ENCODE assay signal across 18 mouse cellular contexts in the genomic region with DNA sequence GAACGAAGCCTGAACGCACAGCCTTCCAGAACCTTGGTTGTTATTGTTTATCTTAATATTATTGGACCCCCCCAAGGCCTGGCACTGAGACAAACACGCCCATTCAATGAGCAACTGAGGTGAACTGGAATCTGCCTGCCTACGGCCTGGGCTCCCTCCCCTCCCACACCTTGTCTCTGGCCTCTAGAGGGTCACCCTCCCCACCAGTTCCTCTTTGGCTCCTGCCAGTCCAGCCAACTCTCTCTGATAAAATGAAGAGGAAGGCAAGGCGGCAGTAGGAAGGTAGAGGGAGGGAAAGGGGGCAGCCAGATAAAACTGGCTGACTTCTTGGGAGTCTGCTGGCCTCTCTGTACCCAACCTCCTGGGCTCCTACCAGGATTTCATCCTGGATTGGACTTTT. TPM values are rescaled to one million over a fixed set of nuclear protein-coding genes. Genes with fewer than 3 reads are reported as not detected.
DNase-seq lines count a peak whose midpoint lies in the region; ATAC-seq and TF ChIP-seq lines count a peak whose summit lies in the region.
"Had no signal": no experiment of that assay in that cellular context is flagged by ENCODE, and none has a peak within 500 bp of the region (broad histone marks: within the 10 kb centered on the region; RNA-seq: fewer than 3 reads in every experiment).

No protein-coding gene starts in this region.

- H3K4me1 ChIP-seq in heart, adult 2 months (ENCODE audit: control insufficient read depth, insufficient read depth, low read length) = peaks cover 33% of the 10 kb centered on the region
- peaks cover 16% of the 10 kb centered on the region; the same call in 1 of the 2 replicates for H3K4me1 ChIP-seq in kidney, adult 2 months (ENCODE audit: control insufficient read depth, insufficient read depth, low read length)
- H3K4me1 ChIP-seq in kidney, embryonic 15.5 days = peaks cover 40% of the 10 kb centered on the region
- peaks cover 36% of the 10 kb centered on the region for H3K4me1 ChIP-seq in stomach, embryonic 15.5 days
- peaks cover 2% of the 10 kb centered on the region; the same call in 1 of the 2 replicates for H3K4me1 ChIP-seq in stomach, postnatal 0 days (replicated peaks; ENCODE audit: control insufficient read depth, insufficient read depth)

- no peak for ATAC-seq in kidney, embryonic 15.5 days (replicated peaks; ENCODE audit: low FRiP score)
- ATAC-seq in stomach, embryonic 15.5 days (ENCODE audit: insufficient read depth, low FRiP score, low read depth) = no peak
- ATAC-seq in stomach, postnatal 0 days (ENCODE audit: low FRiP score, low TSS enrichment) = no peak
- ATAC-seq: inflammation-experienced regulatory T-cells, adult 6 months; liver, embryonic 12.5 days had no signal

- no peak overlapping the region for H3K9ac ChIP-seq in heart, adult 2 months (ENCODE audit: low read depth, low read length)
- no peak overlapping the region for H3K9ac ChIP-seq in kidney, embryonic 15.5 days
- H3K9ac ChIP-seq in stomach, embryonic 15.5 days = no peak overlapping the region
- no peak overlapping the region for H3K9ac ChIP-seq in stomach, postnatal 0 days (ENCODE audit: low read length)
- H3K9ac ChIP-seq: forebrain, embryonic 12.5 days; hindbrain, embryonic 13.5 days; limb, embryonic 12.5 days; liver, embryonic 12.5 days; lung, embryonic 15.5 days had no signal

- no peak overlapping the region for H3K4me3 ChIP-seq in heart, adult 2 months
- no peak overlapping the region for H3K4me3 ChIP-seq in kidney, adult 2 months (ENCODE audit: insufficient read depth, low read depth, low read length)
- no peak overlapping the region for H3K4me3 ChIP-seq in kidney, embryonic 15.5 days (replicated peaks)
- no peak overlapping the region for H3K4me3 ChIP-seq in stomach, embryonic 15.5 days (replicated peaks)
- H3K4me3 ChIP-seq in stomach, postnatal 0 days (ENCODE audit: low read depth, low read length) = no peak overlapping the region
- H3K4me3 ChIP-seq: forebrain, embryonic 12.5 days; hindbrain, embryonic 13.5 days; limb, embryonic 12.5 days; liver, embryonic 12.5 days; lung, embryonic 15.5 days; midbrain, embryonic 10.5 days had no signal

- H3K9me3 ChIP-seq in kidney, embryonic 15.5 days (replicated peaks) = no peaks in the 10 kb centered on the region
- no peaks in the 10 kb centered on the region for H3K9me3 ChIP-seq in stomach, embryonic 15.5 days
- H3K9me3 ChIP-seq in stomach, postnatal 0 days (ENCODE audit: control insufficient read depth, low read length) = no peaks in the 10 kb centered on the region
- H3K9me3 ChIP-seq: forebrain, embryonic 12.5 days; hindbrain, embryonic 13.5 days; limb, embryonic 12.5 days; liver, embryonic 12.5 days; lung, embryonic 15.5 days; midbrain, embryonic 10.5 days had no signal

- intact Hi-C loops in heart, adult 2 months (cut with DNase I) = no loop called here
- intact Hi-C loops in heart, postnatal 14 days (cut with DNase I) = loop anchor here (2.0 kb wide), 1 partner anchor 44 kb away; no protein-coding TSS in a partner anchor

- TF ChIP-seq POLR2A in heart, adult 2 months (IDR thresholded peaks at IDR 0.05; ENCODE audit: insufficient read depth, low read depth, low read length) = no peak
- no peak for TF ChIP-seq POLR2A in kidney, adult 2 months (IDR thresholded peaks at IDR 0.05; ENCODE audit: low read depth, low read length)

- no peaks in the 10 kb centered on the region for H3K79me2 ChIP-seq in heart, adult 2 months (replicated peaks; ENCODE audit: control insufficient read depth, insufficient read depth, low read length)

- no peak overlapping the region for H3K4me2 ChIP-seq in kidney, embryonic 15.5 days
- no peak overlapping the region for H3K4me2 ChIP-seq in stomach, embryonic 15.5 days
- H3K4me2 ChIP-seq in stomach, postnatal 0 days (replicated peaks; ENCODE audit: low read depth) = no peak overlapping the region
- H3K4me2 ChIP-seq: forebrain, embryonic 12.5 days; hindbrain, embryonic 13.5 days; limb, embryonic 12.5 days; liver, embryonic 12.5 days; lung, embryonic 15.5 days had no signal

- 58% methylated on average over 5 of the region's 5 CpGs for WGBS in heart, adult 2 months
- WGBS in kidney, adult 2 months = 58% methylated on average over 5 of the region's 5 CpGs
- WGBS in kidney, embryonic 15.5 days = 69% methylated on average over 5 of the region's 5 CpGs
- 72% methylated on average over 5 of the region's 5 CpGs for WGBS in stomach, embryonic 15.5 days
- WGBS in stomach, postnatal 0 days = 83% methylated on average over 5 of the region's 5 CpGs

- no peak for DNase-seq in heart, adult 2 months
- no peak for DNase-seq in heart, postnatal 14 days
- DNase-seq in kidney, adult 2 months = peak; percentile 34
- no peak for DNase-seq in stomach, postnatal 0 days (ENCODE audit: low spot score)
- no peak for DNase-seq in thymus, postnatal 10 days (ENCODE audit: low spot score in 2 of 2)
- DNase-seq in yolk sac, embryonic 10.5 days (ENCODE audit: low spot score) = no peak
- DNase-seq: adrenal gland, postnatal 25 days; B cell, adult 2 months; thymus, postnatal 14 days had no signal

- no peaks in the 10 kb centered on the region for H3K27me3 ChIP-seq in heart, adult 2 months (ENCODE audit: control insufficient read depth, insufficient read depth, low read length)
- H3K27me3 ChIP-seq in kidney, adult 2 months (replicated peaks; ENCODE audit: control insufficient read depth, insufficient read depth, low read length) = no peaks in the 10 kb centered on the region
- H3K27me3 ChIP-seq in kidney, embryonic 15.5 days = no peaks in the 10 kb centered on the region
- H3K27me3 ChIP-seq in stomach, embryonic 15.5 days (replicated peaks) = no peaks in the 10 kb centered on the region
- H3K27me3 ChIP-seq in stomach, postnatal 0 days (ENCODE audit: control insufficient read depth, insufficient read depth, low read length) = no peaks in the 10 kb centered on the region
- H3K27me3 ChIP-seq: forebrain, embryonic 12.5 days; hindbrain, embryonic 13.5 days; limb, embryonic 12.5 days; liver, embryonic 12.5 days; lung, embryonic 15.5 days had no signal

- peak overlapping the region; percentile 77 for H3K27ac ChIP-seq in heart, adult 2 months
- no peak overlapping the region for H3K27ac ChIP-seq in kidney, adult 2 months (ENCODE audit: insufficient read depth, low read depth, low read length)
- H3K27ac ChIP-seq in kidney, embryonic 15.5 days = no peak overlapping the region
- H3K27ac ChIP-seq in stomach, embryonic 15.5 days = peak overlapping the region; percentile 50
- H3K27ac ChIP-seq in stomach, postnatal 0 days (replicated peaks) = no peak overlapping the region
- H3K27ac ChIP-seq: forebrain, embryonic 12.5 days; limb, embryonic 12.5 days; liver, embryonic 12.5 days; lung, embryonic 15.5 days; midbrain, embryonic 10.5 days had no signal

- peaks cover 15% of the 10 kb centered on the region for H3K36me3 ChIP-seq in heart, adult 2 months (ENCODE audit: control insufficient read depth, insufficient read depth, low read length)
- H3K36me3 ChIP-seq in kidney, adult 2 months (ENCODE audit: control insufficient read depth, insufficient read depth, low read length) = no peaks in the 10 kb centered on the region
- peaks cover 14% of the 10 kb centered on the region for H3K36me3 ChIP-seq in kidney, embryonic 15.5 days
- H3K36me3 ChIP-seq in stomach, embryonic 15.5 days = no peaks in the 10 kb centered on the region
- H3K36me3 ChIP-seq in stomach, postnatal 0 days (ENCODE audit: control insufficient read depth, insufficient read depth, low read length) = no peaks in the 10 kb centered on the region
- H3K36me3 ChIP-seq: liver, embryonic 12.5 days; lung, embryonic 15.5 days had no signal

- no peak for TF ChIP-seq EP300 in heart, adult 2 months (IDR thresholded peaks at IDR 0.05; ENCODE audit: insufficient read depth, low read depth, low read length)
- no peak for TF ChIP-seq EP300 in stomach, postnatal 0 days (optimal IDR thresholded peaks at IDR 0.05)

- no peak for TF ChIP-seq CTCF in heart, adult 2 months (IDR thresholded peaks at IDR 0.05)
- no peak for TF ChIP-seq CTCF in kidney, adult 2 months (conservative IDR thresholded peaks at IDR 0.05; ENCODE audit: insufficient read depth, insufficient read length, low read depth, low read length)
- TF ChIP-seq CTCF in stomach, postnatal 0 days (IDR thresholded peaks at IDR 0.05; ENCODE audit: low read depth) = no peak

RNA-seq across cellular contexts. Expression of a gene that starts 45.1 kb away (rescaled TPM):
- 10 to 100 TPM; 27.0 to 29.0 TPM for total RNA-seq in heart, adult 2 months (2021)
- polyA plus RNA-seq in heart, adult 2 months (2012; rRNA removed) = 15.3 and 32.0 TPM in 2 replicates
- total RNA-seq in heart, postnatal 14 days (2021) = 10 to 100 TPM; 19.9 to 20.6 TPM
- polyA plus RNA-seq in kidney, adult 2 months (2012; rRNA removed) = 12.2 and 12.3 TPM in 2 replicates
- 3.0 and 3.2 TPM in 2 replicates for polyA plus RNA-seq in kidney, embryonic 15.5 days (2015; fragmentation: Nextera tagmentation; extraction: Ambion mirVana)
- 1.0 and 1.2 TPM in 2 replicates for polyA plus RNA-seq in stomach, embryonic 15.5 days (2015; fragmentation: Nextera tagmentation; extraction: Ambion mirVana)
- polyA plus RNA-seq in stomach, postnatal 0 days (2015; fragmentation: Nextera tagmentation; extraction: Ambion mirVana) = 0.35 and 0.40 TPM in 2 replicates
- polyA plus RNA-seq: inflammation-experienced regulatory T-cells, adult 6 months had no signal

Comparison
In these comparisons a context has a peak if more than half of its experiments do, and no peak if none do; other contexts are left out.
1. H3K27ac ChIP-seq: peak in heart, adult 2 months (single experiment) and stomach, embryonic 15.5 days (single experiment); none in kidney, adult 2 months (single experiment), kidney, embryonic 15.5 days (single experiment) and stomach, postnatal 0 days (single experiment).